Mouse (Mus musculus) small intestine, adult 2 months (tissue): ENCODE measurements at regions not wholly inside any gene's neighbourhood (a gene's known extent, or its start where the extent isn't known, plus 50 kb on each side); places are given as distances from the start of the nearest gene placed in this dataset.

Source experiments
- CTCF ChIP-seq: fragments of 200-500 bp; IDR thresholded peaks from 2 replicates; pipeline ENCODE4 v1.5.1; 2012; ENCODE audit warnings: low read depth, mild to moderate bottlenecking, control low read depth, inconsistent platforms, low read length, moderate library complexity, mixed read lengths; ENCODE audit not compliant: insufficient replicate concordance, insufficient read length; ENCODE audit errors: extremely low read depth
- POLR2A ChIP-seq: fragments of 200-500 bp; IDR thresholded peaks from 2 replicates; pipeline ENCODE4 v1.6.1; 2012; ENCODE audit warnings: low read depth, mild to moderate bottlenecking, control low read depth, inconsistent platforms, low read length, moderate library complexity

DNA sequence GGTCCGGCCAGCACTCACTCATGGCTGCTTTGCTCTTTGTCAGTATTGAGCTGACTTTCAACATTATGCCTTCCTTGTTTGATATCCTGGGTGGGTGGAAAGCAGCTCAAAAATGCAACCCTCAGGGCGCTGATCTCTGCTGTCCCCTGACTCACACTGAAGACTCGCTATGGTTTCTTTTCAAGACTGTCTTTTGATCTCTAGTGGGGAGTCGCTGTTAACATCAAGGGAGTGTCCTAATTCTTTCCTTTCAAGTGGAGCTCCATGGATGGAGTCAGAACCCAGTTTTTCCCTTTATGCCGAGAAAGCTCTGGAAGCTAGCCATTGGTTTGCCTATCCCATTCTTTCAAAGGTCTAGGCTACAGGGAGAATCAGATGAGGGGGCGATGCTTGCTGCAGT, 54.5 kb upstream of the 1700020N01Rik start:
- TF ChIP-seq POLR2A (no peak), CTCF (no peak)
